29 mouse cellular contexts compared by ENCODE assay signal in the genomic region with DNA sequence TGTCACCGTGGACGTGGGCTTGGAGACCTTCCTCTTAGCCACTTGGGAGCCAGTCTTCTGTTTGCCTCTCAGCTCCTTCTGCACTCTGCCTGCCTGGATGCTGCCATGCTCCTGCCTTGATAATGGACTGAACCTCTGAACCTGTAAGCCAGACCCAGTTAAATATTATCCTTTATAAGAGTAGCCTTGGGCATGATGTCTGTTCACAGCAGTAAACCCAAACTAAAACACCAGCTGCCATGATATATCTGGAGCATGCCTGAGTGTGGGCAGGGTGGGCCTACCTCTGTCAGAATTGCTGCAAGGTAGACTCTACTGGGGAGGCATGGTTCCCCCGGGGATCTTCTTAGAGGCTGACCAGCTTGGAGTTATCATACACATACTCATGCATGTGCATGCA. TPM values are rescaled to one million over a fixed set of nuclear protein-coding genes. Genes with fewer than 3 reads are reported as not detected.
DNase-seq lines count a peak whose midpoint lies in the region; ATAC-seq lines count a peak whose summit lies in the region.
"Had no signal": no experiment of that assay in that cellular context is flagged by ENCODE, and none has a peak within 500 bp of the region (broad histone marks: within the 10 kb centered on the region; RNA-seq: fewer than 3 reads in every experiment).

No protein-coding gene starts in this region.

- DNase-seq in kidney, adult 18-20 months = peak; percentile 44
- peak; percentile 68 for DNase-seq in kidney, adult 9 months
- DNase-seq in kidney, postnatal 36 days = peak; percentile 29 to 50
- DNase-seq in liver, embryonic 11.5 days (ENCODE audit: low spot score) = no peak
- no peak for DNase-seq in embryo, embryonic 10 days (ENCODE audit: low spot score)
- DNase-seq: adrenal gland, postnatal 10 days; adrenal gland, postnatal 36 days; B cell, adult 2 months; cerebellum, adult 11 months; cerebellum, adult 2 months; cerebellum, postnatal 10 days; cerebellum, postnatal 36 days; gastrocnemius, adult 2 months; gastrocnemius, postnatal 14 days; heart, adult 11 months; heart, postnatal 10 days; heart, postnatal 36 days had no signal

- H3K4me2 ChIP-seq in kidney, embryonic 16.5 days (replicated peaks; ENCODE audit: low read depth, low read length) = peak overlapping the region; percentile 7; the same call in 1 of the 2 replicates
- no peak overlapping the region for H3K4me2 ChIP-seq in liver, embryonic 11.5 days
- H3K4me2 ChIP-seq in heart, embryonic 12.5 days = no peak overlapping the region
- H3K4me2 ChIP-seq: forebrain, embryonic 13.5 days; heart, embryonic 11.5 days; heart, embryonic 15.5 days; hindbrain, embryonic 13.5 days had no signal

- peak; percentile 72 for ATAC-seq in kidney, embryonic 16.5 days (ENCODE audit: low FRiP score, low TSS enrichment)
- ATAC-seq in liver, embryonic 11.5 days (replicated peaks; ENCODE audit: low FRiP score) = no peak
- ATAC-seq in heart, embryonic 12.5 days (ENCODE audit: insufficient number of reproducible peaks, low FRiP score) = no peak
- ATAC-seq: forebrain, embryonic 13.5 days; forebrain, embryonic 16.5 days; hindbrain, embryonic 16.5 days; Patski had no signal

- peak overlapping the region; percentile 84 for H3K27ac ChIP-seq in kidney, embryonic 16.5 days (ENCODE audit: low read length)
- H3K27ac ChIP-seq in liver, embryonic 11.5 days (ENCODE audit: low read depth, low read length) = no peak overlapping the region
- H3K27ac ChIP-seq in heart, embryonic 12.5 days (ENCODE audit: poor library complexity, severe bottlenecking) = no peak overlapping the region
- H3K27ac ChIP-seq: forebrain, embryonic 10.5 days; forebrain, embryonic 13.5 days; gastrocnemius, adult 2 months; heart, embryonic 15.5 days; hindbrain, embryonic 10.5 days; hindbrain, embryonic 13.5 days had no signal

- H3K36me3 ChIP-seq in kidney, embryonic 16.5 days (ENCODE audit: insufficient read depth, low read length) = no peaks in the 10 kb centered on the region
- H3K36me3 ChIP-seq in liver, embryonic 11.5 days (ENCODE audit: control insufficient read depth, insufficient read depth, low read length) = no peaks in the 10 kb centered on the region
- no peaks in the 10 kb centered on the region for H3K36me3 ChIP-seq in heart, embryonic 12.5 days
- H3K36me3 ChIP-seq: forebrain, embryonic 10.5 days; G1E; heart, embryonic 15.5 days; hindbrain, embryonic 10.5 days; hindbrain, embryonic 13.5 days had no signal

- peaks cover 2% of the 10 kb centered on the region; the same call in 1 of the 2 replicates for H3K9me3 ChIP-seq in kidney, embryonic 16.5 days (ENCODE audit: low read length)
- no peaks in the 10 kb centered on the region for H3K9me3 ChIP-seq in liver, embryonic 11.5 days (ENCODE audit: control insufficient read depth, low read length)
- no peaks in the 10 kb centered on the region for H3K9me3 ChIP-seq in heart, embryonic 12.5 days (replicated peaks)
- H3K9me3 ChIP-seq: forebrain, embryonic 10.5 days; forebrain, embryonic 13.5 days; heart, embryonic 15.5 days; hindbrain, embryonic 10.5 days; hindbrain, embryonic 13.5 days had no signal

- no peak overlapping the region for H3K4me3 ChIP-seq in kidney, embryonic 16.5 days (ENCODE audit: low read length)
- no peak overlapping the region for H3K4me3 ChIP-seq in liver, embryonic 11.5 days (ENCODE audit: low read depth, low read length)
- no peak overlapping the region for H3K4me3 ChIP-seq in heart, embryonic 12.5 days
- H3K4me3 ChIP-seq: forebrain, embryonic 10.5 days; forebrain, embryonic 13.5 days; gastrocnemius, adult 2 months; heart, embryonic 15.5 days; hindbrain, embryonic 10.5 days; hindbrain, embryonic 13.5 days had no signal

- 69% methylated on average over 3 of the region's 3 CpGs for WGBS in kidney, embryonic 16.5 days
- WGBS in liver, embryonic 11.5 days = 68% methylated on average over 3 of the region's 3 CpGs
- 81% methylated on average over 3 of the region's 3 CpGs for WGBS in heart, embryonic 12.5 days

- no peaks in the 10 kb centered on the region for H3K27me3 ChIP-seq in kidney, embryonic 16.5 days (ENCODE audit: insufficient read depth, low read length)
- H3K27me3 ChIP-seq in liver, embryonic 11.5 days (replicated peaks; ENCODE audit: control insufficient read depth, insufficient read depth, low read length) = no peaks in the 10 kb centered on the region
- no peaks in the 10 kb centered on the region for H3K27me3 ChIP-seq in heart, embryonic 12.5 days (replicated peaks)
- H3K27me3 ChIP-seq: forebrain, embryonic 13.5 days; heart, embryonic 15.5 days; hindbrain, embryonic 13.5 days; Patski had no signal

- no peak overlapping the region for H3K9ac ChIP-seq in kidney, embryonic 16.5 days (replicated peaks; ENCODE audit: low read length)
- H3K9ac ChIP-seq in liver, embryonic 11.5 days (ENCODE audit: low read depth, low read length) = no peak overlapping the region
- H3K9ac ChIP-seq in heart, embryonic 12.5 days = no peak overlapping the region
- H3K9ac ChIP-seq: forebrain, embryonic 13.5 days; heart, embryonic 15.5 days; hindbrain, embryonic 13.5 days had no signal

- H3K4me1 ChIP-seq in kidney, embryonic 16.5 days (ENCODE audit: insufficient read depth, low read length) = peaks cover 21% of the 10 kb centered on the region
- H3K4me1 ChIP-seq in liver, embryonic 11.5 days (replicated peaks; ENCODE audit: control insufficient read depth, insufficient read depth, low read length) = no peaks in the 10 kb centered on the region
- H3K4me1 ChIP-seq in heart, embryonic 12.5 days (replicated peaks) = no peaks in the 10 kb centered on the region
- H3K4me1 ChIP-seq: forebrain, embryonic 10.5 days; forebrain, embryonic 13.5 days; heart, embryonic 15.5 days; hindbrain, embryonic 13.5 days had no signal

RNA-seq across cellular contexts. Expression of gene Slc35f3, which starts 41.0 kb away (rescaled TPM):
- 0.69 and 0.82 TPM in 2 replicates for polyA plus RNA-seq in kidney, embryonic 16.5 days (2015; fragmentation: Nextera tagmentation; extraction: Ambion mirVana)
- 0.07 TPM in 1 of 2 replicates, not detected in the other for polyA plus RNA-seq in liver, embryonic 11.5 days (2014; fragmentation: Nextera tagmentation; extraction: Ambion mirVana)
- 0.08 TPM in 1 of 2 replicates, not detected in the other for polyA plus RNA-seq in heart, embryonic 12.5 days (2016; fragmentation: Nextera tagmentation; extraction: Ambion mirVana)
- polyA plus RNA-seq: G1E; heart, embryonic 11.5 days; heart, embryonic 15.5 days had no signal

Comparison
In these comparisons a context has a peak if more than half of its experiments do, and no peak if none do; other contexts are left out.
1. DNase-seq: peak in kidney, adult 18-20 months (single experiment), kidney, adult 9 months (single experiment) and kidney, postnatal 36 days (2 of 2); none in liver, embryonic 11.5 days (single experiment) and embryo, embryonic 10 days (single experiment).